Mouse (Mus musculus) left cerebral cortex, postnatal 14 days (tissue): ENCODE results near the gene Slco2b1. TPM values are rescaled to one million over a fixed set of nuclear protein-coding genes. Genes with fewer than 3 reads are reported as not detected.

Source experiments
- total RNA-seq, 2 experiments: library from RNA; stranded (reverse); gene quantifications; 2 replicates each; pipeline ENCODE4 v1.2.3; 2021

The Slco2b1 gene
- total RNA-seq, 2 experiments from 2014 or later = 15.9 to 16.6 TPM

Other genes starting within 250 kb of the Slco2b1 start
- 1 to 10 TPM; 1.7 to 2.4 TPM for gene Klhl35, start 245.3 kb downstream of the Slco2b1 start, total RNA-seq
- gene Rps3, start 227.6 kb downstream of the Slco2b1 start, total RNA-seq = 100 to 1,000 TPM; 221 to 235 TPM
- gene Arrb1, start 175.9 kb downstream of the Slco2b1 start, total RNA-seq = 100 to 1,000 TPM; 154 to 160 TPM
- gene Tpbgl, start 84.2 kb downstream of the Slco2b1 start, total RNA-seq = 1 to 10 TPM; 3.7 to 4.6 TPM
- gene Olfr520, start 18.9 kb upstream of the Slco2b1 start, total RNA-seq = not detected
- gene Olfr521, start 52.2 kb upstream of the Slco2b1 start, total RNA-seq = not detected
- 1 to 10 TPM; 2.5 to 3.2 TPM for gene Neu3, start 117.1 kb upstream of the Slco2b1 start, total RNA-seq
- under 1 TPM; 0.97 TPM for gene Xrra1, start 147.8 kb upstream of the Slco2b1 start, total RNA-seq
- 10 to 100 TPM; 81.7 to 94.3 TPM for gene Spcs2, start 152.1 kb upstream of the Slco2b1 start, total RNA-seq